Mouse (Mus musculus) left cerebral cortex, postnatal 10 days (tissue): ENCODE measurements around the gene Prlhr. TPM values are rescaled to one million over a fixed set of nuclear protein-coding genes. Genes with fewer than 3 reads are reported as not detected.

Experiments
- DNase-seq, 2 experiments: peaks; one replicate each; pipeline ENCODE4 v3.0.0; 2021 to 2022; ENCODE audit warnings: low spot score in 2 of 2, mixed read lengths in 1 of 2; ENCODE audit errors: extremely low spot score in 1 of 2
- intact Hi-C: fragments of 180-260 bp; cut with DNase I; formaldehyde crosslinking; loops from one replicate; pipeline ENCODE4 v1.15.1; 2025
- total RNA-seq, 2 experiments: library from RNA; stranded (reverse); gene quantifications; 2 replicates each; pipeline ENCODE4 v1.2.3; 2021

Prlhr gene
- total RNA-seq, 2 experiments from 2014 or later: 0.28 TPM; not detected in 1

DNA sequence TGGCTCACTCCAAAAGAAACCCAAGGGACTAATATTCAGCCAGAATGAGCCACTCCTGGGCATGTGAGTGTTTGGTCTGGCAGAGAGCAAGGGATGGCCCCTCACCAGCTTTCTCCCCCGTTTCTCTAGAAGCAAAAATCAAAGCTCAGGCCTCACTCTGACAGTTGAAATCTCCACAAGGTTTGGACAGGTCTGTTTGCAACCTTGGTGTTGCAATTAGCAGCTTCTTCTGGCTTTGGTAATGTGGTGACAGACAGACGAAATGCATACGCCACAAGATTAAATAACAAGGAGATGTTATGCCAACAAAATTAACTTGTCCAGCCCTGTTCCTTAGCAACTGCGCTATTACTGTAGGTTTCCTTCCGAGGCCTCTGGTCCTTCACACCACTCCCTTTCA, 28.0 kb downstream of the Prlhr start:
- intact Hi-C loops: no loop called here
- DNase-seq: no peak

GRCm38 (mm10) chr19:60437566-60438241, 30.4 kb downstream of the Prlhr start:
- DNase-seq: peak in 1 of 2 experiments; percentile 28
- intact Hi-C loops: loop anchor here (5.0 to 10.0 kb wide), 2 partner anchors 115 to 317 kb away; partner anchors contain the start of gene Nanos1

- intact Hi-C loops: loop anchor here (10.0 kb wide), 1 partner anchor 322 kb away; the partner anchor contains the start of gene Nanos1
These were observed 35.6 kb downstream of the Prlhr start for GRCm38 (mm10) chr19:60432347-60433129.

DNA sequence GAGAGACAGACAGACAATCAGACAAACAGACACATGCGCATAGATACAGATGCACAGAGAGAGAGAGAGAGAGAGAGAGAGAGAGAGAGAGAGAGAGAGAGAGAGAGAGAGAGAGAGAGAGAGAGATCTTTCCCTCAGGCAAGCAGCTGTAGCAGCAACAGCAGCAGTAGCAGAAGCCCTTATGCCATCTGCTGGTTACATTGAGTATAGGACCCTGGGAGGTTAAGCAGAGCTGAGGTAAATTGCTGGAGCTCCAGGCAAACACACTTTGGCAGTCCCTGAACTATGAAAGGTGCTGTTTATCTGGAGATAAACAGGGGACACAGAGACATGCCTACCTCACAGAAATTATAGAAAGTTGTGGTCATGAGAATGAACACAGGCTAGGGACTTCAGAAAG, 50.5 kb downstream of the Prlhr start:
- DNase-seq: peak; percentile 30 to 46
- intact Hi-C loops: loop anchor here (10.0 kb wide), 1 partner anchor 1003 kb away; no protein-coding TSS in a partner anchor

More at GRCm38 (mm10) chr19:60432347-60433129, 35.6 kb downstream of the Prlhr start:
- DNase-seq: no peak

Other genes starting within 250 kb of the Prlhr start
- gene Fam204a, start 241.6 kb downstream of the Prlhr start, total RNA-seq: 10 to 100 TPM; 36.2 to 38.7 TPM
- gene Cacul1, start 112.7 kb upstream of the Prlhr start, total RNA-seq: 10 to 100 TPM; 42.3 to 45.6 TPM